Mouse (Mus musculus) bone marrow, adult 2 months (tissue): ENCODE measurements around the gene Got2.

Source experiments
- CTCF ChIP-seq: fragments of 200-500 bp; IDR thresholded peaks from 2 replicates; pipeline ENCODE4 v1.5.1; 2011; ENCODE audit warnings: low read length, control low read depth; ENCODE audit not compliant: control insufficient read depth, insufficient read depth
- POLR2A ChIP-seq: fragments of 200-500 bp; IDR thresholded peaks from 2 replicates; pipeline ENCODE4 v1.6.1; 2011; ENCODE audit warnings: low read depth, mild to moderate bottlenecking, control low read depth, low read length, borderline replicate concordance; ENCODE audit not compliant: control insufficient read depth

- TF ChIP-seq CTCF, result no peak
- TF ChIP-seq POLR2A, result no peak
These were observed 18.4 kb upstream of the Got2 start for GRCm38 (mm10) chr8:95906738-95907137.
